Mouse (Mus musculus) kidney, embryonic 15.5 days (tissue): Measurements from ENCODE around the gene Sec14l5. TPM values are rescaled to one million over a fixed set of nuclear protein-coding genes. Genes with fewer than 3 reads are reported as not detected.

Experiments used
- ATAC-seq: fragments of 200-750 bp; cut with Nextera tagmentation; replicated peaks from 2 replicates; pipeline ENCODE4 v1.8.0; 2017; ENCODE audit warnings: moderate TSS enrichment; ENCODE audit not compliant: low FRiP score
- H3K27ac ChIP-seq: fragments of 300-500 bp; sonication (generic); 2 replicates; pipeline ENCODE4 v1.5.1; 2015; ENCODE audit warnings: mild to moderate bottlenecking, inconsistent platforms
- H3K27me3 ChIP-seq: fragments of 300-500 bp; sonication (generic); 2 replicates; pipeline ENCODE4 v1.6.1; 2015; ENCODE audit warnings: inconsistent platforms
- H3K36me3 ChIP-seq: fragments of 300-500 bp; sonication (generic); 2 replicates; pipeline ENCODE4 v1.6.1; 2015; ENCODE audit warnings: inconsistent platforms
- H3K4me1 ChIP-seq: fragments of 300-500 bp; sonication (generic); 2 replicates; pipeline ENCODE4 v1.6.1; 2015; ENCODE audit warnings: inconsistent platforms
- H3K4me2 ChIP-seq: fragments of 300-500 bp; sonication (generic); 2 replicates; pipeline ENCODE4 v1.6.1; 2015; ENCODE audit warnings: moderate library complexity, mild to moderate bottlenecking, inconsistent platforms
- H3K4me3 ChIP-seq: fragments of 300-500 bp; sonication (generic); replicated peaks from 2 replicates; pipeline ENCODE4 v1.5.1; 2015; ENCODE audit warnings: mild to moderate bottlenecking, inconsistent platforms
- H3K9ac ChIP-seq: fragments of 300-500 bp; sonication (generic); 2 replicates; pipeline ENCODE4 v1.6.1; 2015; ENCODE audit warnings: mild to moderate bottlenecking, inconsistent platforms
- H3K9me3 ChIP-seq: fragments of 300-500 bp; sonication (generic); replicated peaks from 2 replicates; pipeline ENCODE4 v1.6.1; 2016; ENCODE audit warnings: inconsistent platforms
- WGBS: fragments of 180-500 bp; shearing (Covaris S2); methylation state at CpG from one replicate; pipeline ENCODE4 v1.1.7; 2015; ENCODE audit warnings: mixed read lengths; 5-methylcytosine and 5-hydroxymethylcytosine counted together
- polyA plus RNA-seq: library from polyadenylated mRNA; unstranded; fragments of >200 nt; fragmentation: Nextera tagmentation; extraction: Ambion mirVana; gene quantifications from 2 replicates; pipeline ENCODE4 v1.2.1, GENCODE M21; 2015

Sec14l5 gene
- 0.06 and 0.09 TPM in 2 replicates for polyA plus RNA-seq

DNA sequence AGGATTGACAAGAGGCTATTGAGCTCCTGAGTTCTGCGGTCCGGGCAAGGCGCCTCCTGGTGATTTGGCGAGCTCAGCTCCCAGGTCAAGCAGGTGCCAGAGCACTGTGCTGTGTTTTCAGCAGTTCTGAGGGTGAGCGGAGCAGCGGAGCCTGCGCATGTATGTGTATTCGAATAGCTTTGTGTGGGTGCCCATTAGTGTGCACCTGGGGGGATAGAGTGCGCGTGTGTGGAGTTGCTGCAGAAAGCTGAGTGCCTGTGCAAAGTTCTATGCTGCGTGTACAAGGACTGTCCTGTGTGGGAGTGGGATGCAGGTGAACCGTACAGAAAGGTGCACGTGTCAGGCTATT lies at the start of gene Sec14l5:
Gene Sec14l5, plus strand, starts transcription at position 73 of the 349 bp plus-strand sequence.
- Histone ChIP-seq H3K9ac (peak within 1 kb of the TSS; percentile 26; the same call in 1 of the 2 replicates), H3K27ac (no peak within 1 kb of the TSS), H3K4me2 (peak within 1 kb of the TSS; percentile 74)

DNA sequence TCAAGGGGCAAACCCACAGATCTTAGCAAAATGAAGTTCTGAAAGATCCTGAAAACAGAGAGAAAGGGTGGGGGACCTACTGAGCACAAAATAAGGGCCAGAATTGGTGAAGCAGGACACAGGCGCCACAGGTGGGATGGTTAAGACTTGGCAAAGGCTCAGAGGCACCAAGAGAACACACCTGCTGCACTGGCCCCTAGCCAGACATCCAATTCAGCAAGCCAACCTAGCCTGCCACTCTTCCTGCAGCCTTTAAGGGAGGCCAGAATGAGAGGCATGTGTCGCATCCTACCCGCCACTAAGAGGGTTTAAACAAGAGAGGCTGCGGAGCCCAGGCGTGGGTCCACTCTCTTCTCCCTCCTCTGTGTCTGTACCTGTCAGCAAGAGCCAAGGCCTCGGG lies 45.9 kb upstream of the Sec14l5 start:
- ATAC-seq: no peak
- no peak overlapping the region for H3K4me2 ChIP-seq
- no peak overlapping the region for H3K4me3 ChIP-seq
- no peaks in the 10 kb centered on the region for H3K36me3 ChIP-seq
- no peaks in the 10 kb centered on the region for H3K27me3 ChIP-seq
- WGBS: 78% methylated on average over 6 of the region's 6 CpGs
- H3K9me3 ChIP-seq: no peaks in the 10 kb centered on the region
- H3K27ac ChIP-seq: no peak overlapping the region
- no peak overlapping the region for H3K9ac ChIP-seq
- no peaks in the 10 kb centered on the region for H3K4me1 ChIP-seq

More for the DNA sequence above, at the start of gene Sec14l5:
- H3K27me3 ChIP-seq: peaks cover 46% of the 10 kb centered on the region
- peaks cover 18% of the 10 kb centered on the region for H3K4me1 ChIP-seq
- 19% methylated on average over 13 of the region's 13 CpGs for WGBS
- peak within 1 kb of the TSS; percentile 41 for H3K4me3 ChIP-seq
- no peak for ATAC-seq
- no peaks in the 10 kb centered on the region for H3K9me3 ChIP-seq
- H3K36me3 ChIP-seq: no peaks in the 10 kb centered on the region

DNA sequence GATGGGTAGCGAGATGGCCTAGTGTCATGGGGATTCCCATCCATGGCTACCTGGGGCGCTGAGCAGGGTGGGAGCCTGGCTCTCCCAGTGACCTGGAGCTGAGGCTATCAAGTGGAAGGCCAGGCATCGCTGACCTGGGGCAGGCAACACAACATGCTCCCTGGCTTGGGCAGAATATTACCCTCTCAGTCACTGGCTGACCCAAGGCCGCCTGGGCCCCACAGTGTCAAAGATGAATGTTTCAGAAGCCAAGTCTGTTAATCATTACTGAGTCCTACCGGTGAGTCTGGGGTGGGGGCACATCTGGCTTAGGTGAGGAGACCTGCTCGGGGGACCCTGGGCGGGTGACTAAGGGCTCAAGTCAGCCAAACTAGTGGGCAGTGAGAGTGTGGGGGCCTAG lies 37.0 kb upstream of the Sec14l5 start:
- no peak overlapping the region for H3K4me2 ChIP-seq
- H3K9me3 ChIP-seq: no peaks in the 10 kb centered on the region
- H3K27me3 ChIP-seq: no peaks in the 10 kb centered on the region
- H3K4me3 ChIP-seq: no peak overlapping the region
- no peak overlapping the region for H3K9ac ChIP-seq
- H3K36me3 ChIP-seq: no peaks in the 10 kb centered on the region
- WGBS: 70% methylated on average over 7 of the region's 7 CpGs
- H3K4me1 ChIP-seq: peaks cover 16% of the 10 kb centered on the region; the same call in 1 of the 2 replicates
- peak; percentile 87 for ATAC-seq
- H3K27ac ChIP-seq: no peak overlapping the region

DNA sequence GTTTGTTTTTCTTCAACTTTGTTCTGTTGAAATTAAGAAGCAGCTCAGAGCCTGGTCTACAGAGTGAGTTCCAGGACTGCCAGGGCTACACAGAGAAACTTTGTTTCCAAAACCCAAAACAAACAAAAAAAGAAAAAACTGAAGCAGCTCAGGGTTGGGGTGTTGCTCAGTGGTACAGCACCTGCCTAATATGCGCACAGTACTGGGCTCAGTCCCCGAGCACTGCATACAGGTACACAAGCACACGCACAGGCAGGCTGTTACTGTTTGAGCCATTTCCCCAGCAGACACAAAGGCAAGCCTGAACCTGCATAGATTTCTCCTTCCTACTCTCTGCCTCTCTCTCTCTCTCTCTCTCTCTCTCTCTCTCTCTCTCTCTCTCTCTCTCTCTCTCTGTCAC lies 35.9 kb upstream of the Sec14l5 start:
- no peak overlapping the region for H3K9ac ChIP-seq
- no peak for ATAC-seq
- H3K27me3 ChIP-seq: no peaks in the 10 kb centered on the region
- H3K9me3 ChIP-seq: no peaks in the 10 kb centered on the region
- no peak overlapping the region for H3K4me2 ChIP-seq
- H3K27ac ChIP-seq: no peak overlapping the region
- H3K4me1 ChIP-seq: peaks cover 16% of the 10 kb centered on the region; the same call in 1 of the 2 replicates
- WGBS: 85% methylated on average over 3 of the region's 3 CpGs
- no peak overlapping the region for H3K4me3 ChIP-seq
- H3K36me3 ChIP-seq: no peaks in the 10 kb centered on the region

DNA sequence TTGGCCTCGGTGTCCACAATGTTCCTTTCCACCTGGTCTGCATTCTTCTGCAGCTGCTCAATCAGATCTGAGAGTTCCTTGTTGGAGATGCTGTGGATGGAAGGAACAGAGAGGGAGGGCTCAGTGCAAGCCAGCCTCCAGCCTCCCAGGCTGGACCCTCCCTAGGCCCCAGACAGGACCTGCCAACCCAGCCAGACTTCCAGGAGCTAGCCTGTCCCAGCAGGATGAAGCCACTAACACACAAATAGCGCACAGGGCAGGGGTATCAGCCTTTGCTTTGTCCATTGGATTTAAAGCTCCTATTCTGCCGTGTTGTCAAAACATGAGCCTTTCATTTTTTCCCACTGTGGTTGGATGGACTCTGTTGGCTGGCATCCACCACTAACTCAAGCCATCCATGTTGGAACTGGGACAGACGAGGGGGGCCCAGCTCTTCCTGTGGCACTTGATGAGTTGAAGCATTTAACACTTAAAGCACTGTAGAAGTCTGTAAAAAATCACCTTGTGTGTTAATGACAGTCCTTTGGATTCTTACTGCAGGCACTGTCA lies 33.8 kb upstream of the Sec14l5 start:
- H3K4me3 ChIP-seq: no peak overlapping the region
- no peaks in the 10 kb centered on the region for H3K9me3 ChIP-seq
- no peaks in the 10 kb centered on the region for H3K36me3 ChIP-seq
- no peaks in the 10 kb centered on the region for H3K27me3 ChIP-seq
- no peak overlapping the region for H3K9ac ChIP-seq
- no peak overlapping the region for H3K27ac ChIP-seq
- H3K4me1 ChIP-seq: peaks cover 16% of the 10 kb centered on the region; the same call in 1 of the 2 replicates
- 78% methylated on average over 4 of the region's 4 CpGs for WGBS
- ATAC-seq: no peak
- no peak overlapping the region for H3K4me2 ChIP-seq

DNA sequence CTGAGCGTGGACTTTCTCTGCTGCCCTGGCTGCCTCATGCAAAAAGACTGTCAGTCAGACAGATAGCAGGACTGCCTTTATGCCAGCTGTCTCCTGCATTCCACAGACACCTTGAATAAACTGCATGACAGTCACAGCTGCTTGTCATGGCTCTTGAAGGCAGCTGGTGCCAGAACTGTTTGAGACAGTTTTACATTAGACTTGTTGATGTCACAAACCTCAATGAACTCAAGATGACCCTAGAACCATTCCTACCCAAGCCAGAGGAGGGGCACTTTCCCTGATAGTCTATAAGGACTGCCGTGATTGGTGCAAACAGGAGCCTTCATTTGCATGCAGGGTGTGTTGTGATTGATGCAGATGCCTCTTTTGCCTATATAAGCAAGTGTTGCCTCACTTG lies 33.3 kb upstream of the Sec14l5 start:
- H3K4me3 ChIP-seq: no peak overlapping the region
- WGBS: 79% methylated on average over 2 of the region's 2 CpGs

DNA sequence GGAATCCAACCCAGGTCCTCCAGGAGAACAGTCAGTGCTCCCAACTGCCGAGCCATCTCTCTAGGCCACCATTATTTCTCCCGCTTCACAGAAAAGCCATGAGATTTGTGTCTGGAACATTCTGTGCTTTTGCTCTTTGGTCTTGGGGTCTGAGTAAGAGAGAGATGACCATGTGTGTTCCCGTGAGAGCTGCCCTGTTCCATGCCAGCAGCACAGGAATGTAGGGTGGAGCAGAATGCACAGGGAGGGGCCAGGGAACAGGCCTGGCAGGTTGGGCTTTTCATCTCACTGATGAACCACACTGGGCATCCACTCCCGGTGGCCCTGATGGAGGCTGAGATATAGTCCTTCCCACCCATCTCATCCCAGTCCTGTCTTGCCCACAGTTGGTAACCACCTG lies 27.5 kb upstream of the Sec14l5 start:
- no peak; the same call in 1 of the 2 replicates for ATAC-seq
- Histone ChIP-seq H3K4me2 (no peak overlapping the region), H3K36me3 (no peaks in the 10 kb centered on the region), H3K4me3 (no peak overlapping the region), H3K27ac (no peak overlapping the region), H3K4me1 (no peaks in the 10 kb centered on the region), H3K9me3 (no peaks in the 10 kb centered on the region), H3K9ac (no peak overlapping the region), H3K27me3 (peaks cover 17% of the 10 kb centered on the region)
- WGBS: 72% methylated on average over 4 of the region's 4 CpGs

More for the DNA sequence above, 33.3 kb upstream of the Sec14l5 start:
- ATAC-seq: no peak
- no peak overlapping the region for H3K4me2 ChIP-seq
- no peaks in the 10 kb centered on the region for H3K27me3 ChIP-seq
- H3K9me3 ChIP-seq: no peaks in the 10 kb centered on the region
- no peaks in the 10 kb centered on the region for H3K36me3 ChIP-seq
- H3K4me1 ChIP-seq: peaks cover 16% of the 10 kb centered on the region; the same call in 1 of the 2 replicates
- no peak overlapping the region for H3K27ac ChIP-seq
- no peak overlapping the region for H3K9ac ChIP-seq

DNA sequence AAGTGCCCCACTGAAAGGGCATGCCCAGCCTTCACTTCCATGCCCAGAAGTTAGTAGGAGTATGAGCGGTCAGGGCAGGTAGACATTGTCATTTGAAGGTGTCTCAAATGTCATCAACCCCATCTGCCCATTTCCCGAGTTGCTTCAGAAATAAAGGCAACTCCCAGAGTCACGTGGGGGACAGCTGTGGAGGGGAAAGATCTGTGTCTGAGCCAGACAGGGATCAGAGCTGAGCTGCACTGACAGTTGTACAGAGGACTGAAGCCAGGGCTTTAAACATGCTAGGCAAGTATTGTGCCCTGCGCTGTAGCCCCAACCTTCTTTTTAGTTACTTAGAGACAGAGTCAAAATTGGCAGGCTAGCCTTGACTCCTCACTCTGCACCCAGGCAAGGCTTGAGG lies 27.1 kb upstream of the Sec14l5 start:
- 74% methylated on average over 4 of the region's 4 CpGs for WGBS
- Histone ChIP-seq H3K4me2 (no peak overlapping the region), H3K4me1 (no peaks in the 10 kb centered on the region), H3K4me3 (no peak overlapping the region), H3K36me3 (no peaks in the 10 kb centered on the region), H3K27ac (no peak overlapping the region), H3K27me3 (peaks cover 17% of the 10 kb centered on the region), H3K9ac (no peak overlapping the region), H3K9me3 (no peaks in the 10 kb centered on the region)
- no peak for ATAC-seq

DNA sequence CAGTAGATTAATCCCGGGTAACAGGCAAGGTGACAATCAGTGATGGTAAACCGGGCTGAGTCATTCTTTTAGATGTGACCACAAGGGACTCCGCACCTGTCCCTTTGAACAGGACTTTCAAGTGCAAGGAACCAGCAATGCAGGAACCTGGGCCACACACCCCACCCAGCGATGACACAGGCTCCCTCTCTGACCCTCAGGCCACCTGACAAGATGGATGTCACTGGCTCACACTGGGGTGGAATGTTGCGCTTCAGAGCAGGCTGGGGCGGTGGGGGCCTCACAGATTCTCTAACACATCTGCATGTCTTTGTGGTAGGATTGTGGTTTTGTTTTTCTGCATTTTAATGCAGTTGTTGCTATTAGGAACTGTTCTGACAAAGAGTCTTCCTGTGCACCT lies 23.4 kb upstream of the Sec14l5 start:
- WGBS: 59% methylated on average over 6 of the region's 6 CpGs
- no peaks in the 10 kb centered on the region for H3K9me3 ChIP-seq

DNA sequence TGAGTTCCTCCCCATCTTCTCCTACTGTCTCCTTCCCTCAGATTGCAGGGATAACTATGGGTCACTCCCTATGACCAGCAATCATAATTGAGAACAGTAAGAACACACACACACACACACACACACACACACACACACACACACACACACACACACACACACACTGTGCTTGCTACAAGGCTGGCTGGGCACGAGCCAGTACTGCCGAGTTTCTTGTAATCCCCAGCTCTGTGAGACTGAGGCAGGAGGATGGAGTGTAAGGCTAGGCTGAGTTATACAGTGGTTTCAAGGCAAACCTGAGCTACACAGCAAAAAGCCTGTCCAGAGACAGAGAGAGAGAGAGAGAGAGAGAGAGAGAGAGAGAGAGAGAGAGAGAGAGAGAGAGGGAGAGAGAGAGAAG lies 16.7 kb upstream of the Sec14l5 start:
- no peak for ATAC-seq
- Histone ChIP-seq H3K9me3 (no peaks in the 10 kb centered on the region), H3K27ac (no peak overlapping the region), H3K36me3 (no peaks in the 10 kb centered on the region), H3K4me1 (peaks cover 22% of the 10 kb centered on the region), H3K4me2 (no peak overlapping the region), H3K4me3 (no peak overlapping the region), H3K27me3 (peaks cover 60% of the 10 kb centered on the region), H3K9ac (no peak overlapping the region)
- WGBS: 38% methylated on average over 2 of the region's 2 CpGs

More for the DNA sequence above, 23.4 kb upstream of the Sec14l5 start:
- H3K4me2 ChIP-seq: no peak overlapping the region
- H3K27me3 ChIP-seq: peaks cover 17% of the 10 kb centered on the region
- no peak for ATAC-seq
- H3K9ac ChIP-seq: no peak overlapping the region
- no peak overlapping the region for H3K27ac ChIP-seq
- H3K36me3 ChIP-seq: no peaks in the 10 kb centered on the region
- no peaks in the 10 kb centered on the region for H3K4me1 ChIP-seq
- H3K4me3 ChIP-seq: no peak overlapping the region

DNA sequence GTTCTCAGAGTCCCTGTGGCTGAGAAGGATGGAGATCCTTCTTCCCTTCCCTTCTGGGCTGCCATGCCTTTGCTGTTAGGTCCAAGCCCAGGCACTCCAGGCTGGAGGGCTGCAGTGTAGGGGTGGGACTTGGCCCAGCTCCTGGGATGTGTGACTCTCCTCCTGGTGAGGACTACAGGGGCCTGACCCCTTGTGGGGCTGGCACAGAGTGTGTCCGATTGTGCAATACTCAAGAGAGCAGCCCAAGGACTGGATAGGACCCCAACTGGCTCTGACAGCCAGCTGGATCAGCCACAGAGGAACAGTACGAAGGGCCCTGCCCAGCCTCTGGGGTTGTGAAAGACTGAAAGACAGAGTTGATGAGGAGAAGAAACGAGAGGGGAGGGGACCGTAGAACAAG lies 16.1 kb upstream of the Sec14l5 start:
- H3K9ac ChIP-seq: no peak overlapping the region

DNA sequence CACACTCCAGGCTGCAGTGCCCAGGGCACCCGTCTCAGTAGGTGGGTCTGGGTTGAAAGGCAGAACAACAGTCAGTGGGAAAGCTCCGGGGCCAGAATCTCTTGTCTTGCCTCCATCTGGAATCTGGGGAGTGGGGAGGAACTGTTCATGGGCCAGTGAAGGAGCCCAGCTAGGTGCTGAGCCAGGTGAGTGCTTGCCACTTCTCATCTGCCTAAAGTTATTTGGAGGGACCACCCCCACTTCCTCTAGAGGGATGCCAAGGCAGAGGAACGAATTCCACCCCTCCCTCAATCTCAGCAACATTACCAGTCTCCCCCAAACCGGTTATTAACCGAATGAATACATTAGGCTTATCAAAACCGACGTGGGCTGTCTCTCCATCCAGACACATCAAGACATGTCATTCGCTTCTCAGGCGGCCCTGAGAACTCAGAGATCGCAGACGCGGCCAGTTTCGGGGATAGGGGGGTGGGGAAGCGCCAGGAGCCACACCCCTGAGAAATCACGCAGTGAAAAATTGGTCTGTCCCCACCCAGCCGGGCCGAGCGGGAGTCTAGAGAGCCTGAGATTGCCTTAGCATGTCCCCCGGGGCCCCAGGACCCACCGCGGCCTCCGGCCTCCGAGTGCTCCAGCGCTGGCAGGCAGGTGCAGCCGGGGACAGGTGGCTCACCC lies 15.5 kb upstream of the Sec14l5 start:
- 2% methylated on average over 25 of the region's 25 CpGs for WGBS

More for the DNA sequence above, 16.1 kb upstream of the Sec14l5 start:
- no peaks in the 10 kb centered on the region for H3K9me3 ChIP-seq
- ATAC-seq: no peak
- peaks cover 22% of the 10 kb centered on the region for H3K4me1 ChIP-seq
- no peak overlapping the region for H3K27ac ChIP-seq
- H3K4me3 ChIP-seq: no peak overlapping the region
- H3K4me2 ChIP-seq: peak overlapping the region; percentile 73
- no peaks in the 10 kb centered on the region for H3K36me3 ChIP-seq
- H3K27me3 ChIP-seq: peaks cover 62% of the 10 kb centered on the region
- 12% methylated on average over 4 of the region's 4 CpGs for WGBS

More for the DNA sequence above, 15.5 kb upstream of the Sec14l5 start:
- peak overlapping the region; percentile 39; the same call in 1 of the 2 replicates for H3K9ac ChIP-seq
- H3K4me1 ChIP-seq: peaks cover 28% of the 10 kb centered on the region
- H3K27me3 ChIP-seq: peaks cover 62% of the 10 kb centered on the region
- no peaks in the 10 kb centered on the region for H3K9me3 ChIP-seq
- no peak for ATAC-seq
- H3K4me2 ChIP-seq: peak overlapping the region; percentile 73
- peak overlapping the region; percentile 46 for H3K4me3 ChIP-seq
- no peaks in the 10 kb centered on the region for H3K36me3 ChIP-seq
- H3K27ac ChIP-seq: no peak overlapping the region
